Mouse (Mus musculus) thymus, adult 2 months (tissue): ENCODE data around the gene Camk2n1.

ENCODE experiments used
- CTCF ChIP-seq: fragments of 200-500 bp; IDR thresholded peaks from 2 replicates; pipeline ENCODE4 v1.5.1; 2012; ENCODE audit warnings: mild to moderate bottlenecking, control low read depth, low read length, moderate library complexity, borderline replicate concordance; ENCODE audit not compliant: control insufficient read depth, poor library complexity, insufficient read depth; ENCODE audit errors: extremely low read depth
- POLR2A ChIP-seq: fragments of 200-500 bp; IDR thresholded peaks from 2 replicates; pipeline ENCODE4 v1.6.1; 2012; ENCODE audit warnings: mild to moderate bottlenecking, low read length, control low read depth, moderate library complexity; ENCODE audit not compliant: control insufficient read depth, poor library complexity, insufficient read depth; ENCODE audit errors: extremely low read depth

- no peak for TF ChIP-seq CTCF
- TF ChIP-seq POLR2A = no peak
Observed at GRCm38 (mm10) chr4:138458171-138458570, 4.1 kb downstream of the Camk2n1 start.
